Mouse (Mus musculus) CH12.LX (cell line): Measurements from ENCODE around the gene Cotl1.

Experiments used
- CTCF ChIP-seq, 2 experiments: IDR thresholded peaks in 1 of 2; conservative IDR thresholded peaks in 1 of 2; 2 replicates each; pipeline ENCODE4 v1.5.1; 2011 to 2012; ENCODE audit warnings: low read depth in 2 of 2, low read length in 2 of 2, improper control_type of control experiment in 1 of 2, inconsistent platforms in 1 of 2, mild to moderate bottlenecking in 1 of 2, moderate library complexity in 1 of 2
- ELF1 ChIP-seq: IDR thresholded peaks from 2 replicates; pipeline ENCODE4 v1.6.1; 2014; ENCODE audit warnings: low read depth, mild to moderate bottlenecking, inconsistent platforms, low read length, improper control_type of control experiment
- EP300 ChIP-seq: IDR thresholded peaks from 2 replicates; pipeline ENCODE4 v1.6.1; 2011; ENCODE audit warnings: low read length, improper control_type of control experiment
- ETS1 ChIP-seq: conservative IDR thresholded peaks from 2 replicates; pipeline ENCODE4 v1.6.1; 2012; ENCODE audit warnings: low read depth, mild to moderate bottlenecking, inconsistent platforms, low read length, improper control_type of control experiment, moderate library complexity
- HCFC1 ChIP-seq: IDR thresholded peaks from 2 replicates; pipeline ENCODE4 v1.6.1; 2012; ENCODE audit warnings: low read depth, mild to moderate bottlenecking, inconsistent platforms, low read length, improper control_type of control experiment
- JUN ChIP-seq: IDR thresholded peaks from 2 replicates; pipeline ENCODE4 v1.6.1; 2011; ENCODE audit warnings: low read depth, mild to moderate bottlenecking, low read length, improper control_type of control experiment, moderate library complexity; ENCODE audit not compliant: insufficient read depth
- MAX ChIP-seq: IDR thresholded peaks from 2 replicates; pipeline ENCODE4 v1.6.1; 2011; ENCODE audit warnings: low read length, improper control_type of control experiment
- POLR2A ChIP-seq: IDR thresholded peaks from 2 replicates; pipeline ENCODE4 v1.6.1; 2011; ENCODE audit warnings: low read depth, mild to moderate bottlenecking, improper control_type of control experiment, low read length
- RCOR1 ChIP-seq: conservative IDR thresholded peaks from 2 replicates; pipeline ENCODE4 v1.6.1; 2012; ENCODE audit warnings: low read depth, mild to moderate bottlenecking, inconsistent platforms, low read length, improper control_type of control experiment
- SIN3A ChIP-seq: IDR thresholded peaks from 2 replicates; pipeline ENCODE4 v1.6.1; 2012; ENCODE audit warnings: low read length, improper control_type of control experiment, inconsistent platforms
- SMC3 ChIP-seq: IDR thresholded peaks from 2 replicates; pipeline ENCODE4 v1.6.1; 2011; ENCODE audit warnings: low read depth, low read length, improper control_type of control experiment
- TBP ChIP-seq: conservative IDR thresholded peaks from 2 replicates; pipeline ENCODE4 v1.6.1; 2011; ENCODE audit warnings: low read depth, low read length, improper control_type of control experiment
- USF1 ChIP-seq: IDR thresholded peaks from 2 replicates; pipeline ENCODE4 v1.6.1; 2014; ENCODE audit warnings: low read depth, mild to moderate bottlenecking, inconsistent platforms, low read length, improper control_type of control experiment

DNA sequence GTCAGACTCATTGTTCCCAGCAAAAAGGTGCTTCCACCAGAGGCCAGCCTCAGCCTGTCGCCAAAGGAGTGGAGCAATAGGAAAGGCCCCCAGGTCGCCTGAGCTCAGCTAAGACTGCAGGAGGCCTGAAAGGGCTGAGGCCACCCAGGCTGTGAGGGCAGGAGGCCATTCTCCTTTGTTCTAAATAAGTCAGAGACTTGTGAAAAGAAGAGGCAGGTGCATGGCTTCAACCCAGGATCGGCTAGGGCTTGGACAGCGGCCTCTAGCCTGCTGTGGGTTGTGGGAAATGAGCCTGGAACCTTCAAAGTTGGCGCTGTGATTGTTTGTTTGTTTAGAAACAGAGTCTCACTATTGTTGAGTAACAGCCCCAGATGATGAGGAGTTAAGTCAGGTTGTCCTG, 13.7 kb upstream of the Cotl1 start:
- no peak for TF ChIP-seq ELF1
- TF ChIP-seq TBP = no peak
- TF ChIP-seq CTCF (conservative IDR thresholded peaks at IDR 0.05 in 1 of 2, IDR thresholded peaks at IDR 0.05 in 1 of 2; ENCODE audit: low read depth in 2 of 2, low read length in 2 of 2) = no peak
- TF ChIP-seq RCOR1 = no peak
- no peak for TF ChIP-seq HCFC1
- no peak for TF ChIP-seq USF1
- TF ChIP-seq SIN3A = no peak
- TF ChIP-seq EP300 = no peak
- no peak for TF ChIP-seq SMC3
- no peak for TF ChIP-seq MAX
- TF ChIP-seq ETS1 = no peak
- no peak for TF ChIP-seq JUN
- TF ChIP-seq POLR2A = no peak
